ENCODE assay signal across 27 mouse cellular contexts in genomic region chr5:148924051-148924450, GRCm38 (mm10). TPM values are rescaled to one million over a fixed set of nuclear protein-coding genes. Genes with fewer than 3 reads are reported as not detected.
DNase-seq lines count a peak whose midpoint lies in the region; ATAC-seq lines count a peak whose summit lies in the region.
"Had no signal": no experiment of that assay in that cellular context is flagged by ENCODE, and none has a peak within 500 bp of the region (broad histone marks: within the 10 kb centered on the region; RNA-seq: fewer than 3 reads in every experiment).

No protein-coding gene starts in this region.

- H3K9ac ChIP-seq in kidney, embryonic 15.5 days: no peak overlapping the region
- H3K9ac ChIP-seq in liver, embryonic 12.5 days: no peak overlapping the region
- no peak overlapping the region for H3K9ac ChIP-seq in liver, embryonic 11.5 days (ENCODE audit: low read depth, low read length)
- H3K9ac ChIP-seq: embryonic facial prominence, embryonic 13.5 days; forebrain, embryonic 12.5 days; forebrain, embryonic 15.5 days; hindbrain, embryonic 12.5 days; hindbrain, embryonic 15.5 days had no signal

- peaks cover 34% of the 10 kb centered on the region for H3K4me1 ChIP-seq in kidney, embryonic 15.5 days
- H3K4me1 ChIP-seq in liver, embryonic 12.5 days: peaks cover 41% of the 10 kb centered on the region
- peaks cover 4% of the 10 kb centered on the region; the same call in 1 of the 2 replicates for H3K4me1 ChIP-seq in liver, embryonic 11.5 days (replicated peaks; ENCODE audit: control insufficient read depth, insufficient read depth, low read length)

- 0 out of 2 replicates have a peak overlapping the region, but pooled peaks have one; percentile 30 for H3K4me2 ChIP-seq in kidney, embryonic 15.5 days
- no peak overlapping the region for H3K4me2 ChIP-seq in liver, embryonic 12.5 days
- H3K4me2 ChIP-seq in liver, embryonic 11.5 days: no peak overlapping the region
- H3K4me2 ChIP-seq: embryonic facial prominence, embryonic 13.5 days; forebrain, embryonic 12.5 days; forebrain, embryonic 15.5 days; heart, embryonic 11.5 days; hindbrain, embryonic 12.5 days; hindbrain, embryonic 15.5 days had no signal

- no peak overlapping the region; the same call in 1 of the 2 replicates for H3K27ac ChIP-seq in kidney, embryonic 15.5 days
- H3K27ac ChIP-seq in liver, embryonic 12.5 days: peak overlapping the region; percentile 18; the same call in 1 of the 2 replicates
- no peak overlapping the region for H3K27ac ChIP-seq in liver, embryonic 11.5 days (ENCODE audit: low read depth, low read length)
- H3K27ac ChIP-seq: embryonic facial prominence, embryonic 10.5 days; embryonic facial prominence, embryonic 13.5 days; forebrain, embryonic 12.5 days; forebrain, embryonic 15.5 days; hindbrain, embryonic 12.5 days; hindbrain, embryonic 15.5 days had no signal

- WGBS in kidney, embryonic 15.5 days: 64% methylated on average over 9 of the region's 9 CpGs
- WGBS in liver, embryonic 12.5 days (ENCODE audit: insufficient replicate concordance): 81% methylated on average over 9 of the region's 9 CpGs
- WGBS in liver, embryonic 11.5 days: 84% methylated on average over 9 of the region's 9 CpGs

- ATAC-seq in kidney, embryonic 15.5 days (replicated peaks; ENCODE audit: low FRiP score): no peak
- no peak for ATAC-seq in liver, embryonic 12.5 days
- ATAC-seq in liver, embryonic 11.5 days (replicated peaks; ENCODE audit: low FRiP score): no peak
- ATAC-seq: forebrain, embryonic 15.5 days; Patski had no signal

- DNase-seq in kidney, adult 8-10 months: no peak
- no peak for DNase-seq in liver, embryonic 11.5 days (ENCODE audit: low spot score)
- peak; percentile 58 for DNase-seq in yolk sac, embryonic 10.5 days (ENCODE audit: low spot score)
- DNase-seq in spleen, postnatal 36 days (ENCODE audit: low spot score in 2 of 2): no peak
- DNase-seq: adrenal gland, postnatal 10 days; adrenal gland, postnatal 36 days; B cell, adult 2 months; cerebellum, adult 18-20 months; cerebellum, adult 9-11 months; cerebellum, postnatal 36 days; embryo, embryonic 11 days; gastrocnemius, postnatal 10 days; gastrocnemius, postnatal 36 days; heart, adult 11 months had no signal

- H3K4me3 ChIP-seq in kidney, embryonic 15.5 days (replicated peaks): no peak overlapping the region
- H3K4me3 ChIP-seq in liver, embryonic 12.5 days: no peak overlapping the region
- no peak overlapping the region for H3K4me3 ChIP-seq in liver, embryonic 11.5 days (ENCODE audit: low read depth, low read length)
- H3K4me3 ChIP-seq: embryonic facial prominence, embryonic 10.5 days; embryonic facial prominence, embryonic 13.5 days; erythroblast, embryonic 14.5 days; forebrain, embryonic 12.5 days; forebrain, embryonic 15.5 days; hindbrain, embryonic 12.5 days; hindbrain, embryonic 15.5 days had no signal

- no peaks in the 10 kb centered on the region for H3K9me3 ChIP-seq in kidney, embryonic 15.5 days (replicated peaks)
- H3K9me3 ChIP-seq in liver, embryonic 12.5 days (replicated peaks): no peaks in the 10 kb centered on the region
- H3K9me3 ChIP-seq in liver, embryonic 11.5 days (ENCODE audit: control insufficient read depth, low read length): no peaks in the 10 kb centered on the region
- H3K9me3 ChIP-seq: embryonic facial prominence, embryonic 10.5 days; embryonic facial prominence, embryonic 13.5 days; forebrain, embryonic 12.5 days; forebrain, embryonic 15.5 days; hindbrain, embryonic 12.5 days; hindbrain, embryonic 15.5 days had no signal

- H3K36me3 ChIP-seq in kidney, embryonic 15.5 days: peaks cover 7% of the 10 kb centered on the region; the same call in 1 of the 2 replicates
- peaks cover 48% of the 10 kb centered on the region for H3K36me3 ChIP-seq in liver, embryonic 12.5 days
- H3K36me3 ChIP-seq in liver, embryonic 11.5 days (ENCODE audit: control insufficient read depth, insufficient read depth, low read length): peaks cover 8% of the 10 kb centered on the region; the same call in 1 of the 2 replicates
- H3K36me3 ChIP-seq: G1E had no signal

- no peaks in the 10 kb centered on the region for H3K27me3 ChIP-seq in kidney, embryonic 15.5 days
- no peaks in the 10 kb centered on the region for H3K27me3 ChIP-seq in liver, embryonic 12.5 days (replicated peaks)
- no peaks in the 10 kb centered on the region for H3K27me3 ChIP-seq in liver, embryonic 11.5 days (replicated peaks; ENCODE audit: control insufficient read depth, insufficient read depth, low read length)
- H3K27me3 ChIP-seq: CH12.LX; embryonic facial prominence, embryonic 13.5 days; forebrain, embryonic 12.5 days; forebrain, embryonic 15.5 days; hindbrain, embryonic 12.5 days; hindbrain, embryonic 15.5 days; Patski had no signal

RNA-seq across cellular contexts. Expression of gene Katnal1, which starts 5.1 kb away (rescaled TPM):
- polyA plus RNA-seq in kidney, embryonic 15.5 days (2015; fragmentation: Nextera tagmentation; extraction: Ambion mirVana): 10.1 and 13.7 TPM in 2 replicates
- 18.3 and 18.9 TPM in 2 replicates for polyA plus RNA-seq in liver, embryonic 12.5 days (2016; fragmentation: Nextera tagmentation; extraction: Ambion mirVana)
- polyA plus RNA-seq in liver, embryonic 11.5 days (2014; fragmentation: Nextera tagmentation; extraction: Ambion mirVana): 18.9 and 19.5 TPM in 2 replicates
- polyA plus RNA-seq: G1E had no signal
